Mouse (Mus musculus): ENCODE data around the gene Acer3.
A peak's percentile ranks its signal among the peaks of the same experiment; 100 is the strongest.

Gene Acer3

GRCm38 (mm10) chr7:98178560-98179231, 142.3 kb downstream of the Acer3 start:
- DNase-seq (ENCODE audit: inconsistent ontology term) = no peak

GRCm38 (mm10) chr7:98177929-98178559, 143.0 kb downstream of the Acer3 start, which contains the start of gene Capn5:
Capn5 (minus strand) TSS chr7:98178274.
- peak; percentile 95 for DNase-seq (ENCODE audit: inconsistent ontology term)

GRCm38 (mm10) chr7:98177566-98177928, 143.5 kb downstream of the Acer3 start:
- DNase-seq (ENCODE audit: inconsistent ontology term) = no peak

GRCm38 (mm10) chr7:98177071-98177485, 143.9 kb downstream of the Acer3 start:
- no peak for DNase-seq (ENCODE audit: inconsistent ontology term)

- DNase-seq (ENCODE audit: inconsistent ontology term) = no peak
Observed at GRCm38 (mm10) chr7:98176322-98177070, 144.5 kb downstream of the Acer3 start.

- no peak for DNase-seq (ENCODE audit: inconsistent ontology term)
Observed at GRCm38 (mm10) chr7:98174883-98175755, 145.9 kb downstream of the Acer3 start.

GRCm38 (mm10) chr7:98173408-98173807, 147.6 kb downstream of the Acer3 start:
- no peak for DNase-seq (ENCODE audit: inconsistent ontology term)

- no peak for DNase-seq (ENCODE audit: inconsistent ontology term)
Observed at GRCm38 (mm10) chr7:98172661-98173060, 148.3 kb downstream of the Acer3 start.

- DNase-seq (ENCODE audit: inconsistent ontology term) = peak; percentile 93
Observed at GRCm38 (mm10) chr7:98171141-98172073, 149.6 kb downstream of the Acer3 start.

GRCm38 (mm10) chr7:98164999-98165528, 155.9 kb downstream of the Acer3 start:
- peak; percentile 79 for DNase-seq (ENCODE audit: inconsistent ontology term)

- DNase-seq (ENCODE audit: inconsistent ontology term) = no peak
Observed at GRCm38 (mm10) chr7:98164382-98164998, 156.5 kb downstream of the Acer3 start.

- DNase-seq (ENCODE audit: inconsistent ontology term) = no peak
Observed at GRCm38 (mm10) chr7:98163700-98164099, 157.3 kb downstream of the Acer3 start.

- DNase-seq (ENCODE audit: inconsistent ontology term) = no peak
Observed at GRCm38 (mm10) chr7:98162239-98162638, 158.8 kb downstream of the Acer3 start.

- DNase-seq (ENCODE audit: inconsistent ontology term) = no peak
Observed at GRCm38 (mm10) chr7:98160041-98160740, 160.8 kb downstream of the Acer3 start.

GRCm38 (mm10) chr7:98158481-98158880, 162.5 kb downstream of the Acer3 start:
- no peak for DNase-seq (ENCODE audit: inconsistent ontology term)

GRCm38 (mm10) chr7:98157636-98158332, 163.2 kb downstream of the Acer3 start:
- no peak for DNase-seq (ENCODE audit: inconsistent ontology term)
